Mouse (Mus musculus) testis, adult 2 months (tissue): ENCODE data around the gene Rnf224.

Experiments
- CTCF ChIP-seq: fragments of 200-500 bp; IDR thresholded peaks from 2 replicates; pipeline ENCODE4 v1.5.1; 2012; ENCODE audit warnings: low read depth, mild to moderate bottlenecking, inconsistent platforms, low read length, moderate library complexity; ENCODE audit not compliant: control insufficient read depth, insufficient read depth, insufficient replicate concordance
- POLR2A ChIP-seq: fragments of 200-500 bp; IDR thresholded peaks from 2 replicates; pipeline ENCODE4 v1.6.1; 2012; ENCODE audit warnings: low read depth, mild to moderate bottlenecking, inconsistent platforms, low read length, moderate library complexity; ENCODE audit not compliant: control insufficient read depth

DNA sequence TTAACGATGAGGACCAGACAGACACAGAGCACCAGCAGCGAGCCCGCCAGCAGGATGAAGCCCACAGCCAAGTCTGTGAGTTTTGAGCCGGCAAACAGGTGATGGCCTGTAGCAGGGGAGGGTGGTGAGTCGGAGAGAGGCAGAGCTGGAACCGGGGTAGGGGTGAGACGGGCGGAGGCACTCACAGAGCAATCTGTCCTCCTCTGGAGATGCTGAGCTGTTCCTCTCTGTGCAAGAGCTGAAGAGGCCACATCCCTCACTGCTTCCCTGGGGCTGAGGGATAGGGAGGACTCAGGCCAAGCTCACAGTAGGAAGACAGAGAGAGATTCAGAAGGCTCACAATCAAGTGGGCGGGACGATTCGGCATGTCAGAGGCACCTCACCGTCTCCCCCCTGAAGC is 5.5 kb downstream of the Rnf224 start:
- TF ChIP-seq CTCF (no peak), POLR2A (no peak)
